ENCODE assay signal across 8 mouse cellular contexts in genomic region chr12:72843973-72844620, GRCm38 (mm10).
DNase-seq lines count a peak whose midpoint lies in the region; ATAC-seq lines count a peak whose summit lies in the region.

No protein-coding gene starts in this region.

- H3K4me2 ChIP-seq in forebrain, embryonic 12.5 days, result peak overlapping the region; percentile 39
- H3K4me2 ChIP-seq in limb, embryonic 11.5 days (ENCODE audit: low read depth, severe bottlenecking), result peak overlapping the region; percentile 33; the same call in 1 of the 2 replicates
- H3K4me2 ChIP-seq in midbrain, embryonic 11.5 days, result peak overlapping the region; percentile 8; the same call in 1 of the 2 replicates
- peak overlapping the region; percentile 41; the same call in 1 of the 2 replicates for H3K4me2 ChIP-seq in stomach, embryonic 15.5 days

- H3K4me3 ChIP-seq in forebrain, embryonic 12.5 days (replicated peaks), result peak overlapping the region; percentile 15; the same call in 1 of the 2 replicates
- no peak overlapping the region; the same call in 1 of the 2 replicates for H3K4me3 ChIP-seq in limb, embryonic 11.5 days (ENCODE audit: low read depth, low read length)
- H3K4me3 ChIP-seq in midbrain, embryonic 11.5 days (ENCODE audit: low read depth, low read length), result peak overlapping the region; percentile 1; the same call in 1 of the 2 replicates
- no peak overlapping the region; the same call in 1 of the 2 replicates for H3K4me3 ChIP-seq in stomach, embryonic 15.5 days (replicated peaks)

- no peak overlapping the region for H3K9ac ChIP-seq in forebrain, embryonic 12.5 days
- peak overlapping the region; percentile 56 for H3K9ac ChIP-seq in limb, embryonic 11.5 days (ENCODE audit: low read length)
- H3K9ac ChIP-seq in midbrain, embryonic 11.5 days (ENCODE audit: low read length), result no peak overlapping the region
- no peak overlapping the region for H3K9ac ChIP-seq in stomach, embryonic 15.5 days

- no peak overlapping the region for H3K27ac ChIP-seq in forebrain, embryonic 12.5 days
- peak overlapping the region; percentile 48; the same call in 1 of the 2 replicates for H3K27ac ChIP-seq in limb, embryonic 11.5 days (replicated peaks; ENCODE audit: low read depth, low read length)
- no peak overlapping the region for H3K27ac ChIP-seq in midbrain, embryonic 11.5 days (ENCODE audit: low read depth, low read length)
- H3K27ac ChIP-seq in stomach, embryonic 15.5 days, result 0 out of 2 replicates have a peak overlapping the region, but pooled peaks have one; percentile 31

- H3K9me3 ChIP-seq in forebrain, embryonic 12.5 days, result peaks cover 7% of the 10 kb centered on the region; the same call in 1 of the 2 replicates
- no peaks in the 10 kb centered on the region; the same call in 1 of the 2 replicates for H3K9me3 ChIP-seq in limb, embryonic 11.5 days (ENCODE audit: control insufficient read depth, low read length)
- H3K9me3 ChIP-seq in midbrain, embryonic 11.5 days (ENCODE audit: control insufficient read depth, low read length), result no peaks in the 10 kb centered on the region
- H3K9me3 ChIP-seq in stomach, embryonic 15.5 days, result no peaks in the 10 kb centered on the region

- WGBS in forebrain, embryonic 12.5 days, result 27% methylated on average over 12 of the region's 12 CpGs
- 18% methylated on average over 12 of the region's 12 CpGs for whole genome bisulfite sequencing in limb, embryonic 11.5 days
- WGBS in midbrain, embryonic 11.5 days, result 32% methylated on average over 12 of the region's 12 CpGs
- WGBS in stomach, embryonic 15.5 days, result 20% methylated on average over 12 of the region's 12 CpGs

- peaks cover 50% of the 10 kb centered on the region for H3K27me3 ChIP-seq in forebrain, embryonic 12.5 days
- peaks cover 3% of the 10 kb centered on the region for H3K27me3 ChIP-seq in limb, embryonic 11.5 days (ENCODE audit: control insufficient read depth, insufficient read depth, low read length)
- H3K27me3 ChIP-seq in midbrain, embryonic 11.5 days (ENCODE audit: control insufficient read depth, insufficient read depth, low read length), result peaks cover 42% of the 10 kb centered on the region
- H3K27me3 ChIP-seq in stomach, embryonic 15.5 days (replicated peaks), result 0 out of 2 replicates have a peak, but pooled peaks cover 4% of the 10 kb centered on the region

- H3K4me1 ChIP-seq in forebrain, embryonic 12.5 days, result no peaks in the 10 kb centered on the region; the same call in 1 of the 2 replicates
- H3K4me1 ChIP-seq in limb, embryonic 11.5 days (ENCODE audit: control insufficient read depth, insufficient read depth, low read length), result 0 out of 2 replicates have a peak, but pooled peaks cover 2% of the 10 kb centered on the region
- no peaks in the 10 kb centered on the region for H3K4me1 ChIP-seq in midbrain, embryonic 11.5 days (ENCODE audit: control insufficient read depth, insufficient read depth, low read length)
- no peaks in the 10 kb centered on the region for H3K4me1 ChIP-seq in stomach, embryonic 15.5 days

- no peaks in the 10 kb centered on the region for H3K36me3 ChIP-seq in forebrain, embryonic 12.5 days (replicated peaks)
- no peaks in the 10 kb centered on the region for H3K36me3 ChIP-seq in limb, embryonic 11.5 days (ENCODE audit: control insufficient read depth, insufficient read depth, low read length)
- H3K36me3 ChIP-seq in midbrain, embryonic 11.5 days (ENCODE audit: control insufficient read depth, insufficient read depth, low read length), result no peaks in the 10 kb centered on the region
- H3K36me3 ChIP-seq in stomach, embryonic 15.5 days, result no peaks in the 10 kb centered on the region

- DNase-seq in urinary bladder, postnatal 14 days (ENCODE audit: low spot score), result peak; percentile 20
- no peak for DNase-seq in urinary bladder, postnatal 10 days (ENCODE audit: low spot score)
- peak; percentile 71 for DNase-seq in heart, postnatal 4 days
- DNase-seq in limb, embryonic 11.5 days (ENCODE audit: low spot score), result peak; percentile 76
- no peak for DNase-seq in midbrain, embryonic 11.5 days (ENCODE audit: low spot score, missing footprints)
- DNase-seq in left cerebral cortex, adult 18-20 months (ENCODE audit: low spot score in 2 of 2), result no peak

- ATAC-seq in forebrain, embryonic 12.5 days (ENCODE audit: low FRiP score), result peak; percentile 63; the same call in 1 of the 2 replicates
- peak; percentile 86 for ATAC-seq in limb, embryonic 11.5 days (ENCODE audit: insufficient number of reproducible peaks, low FRiP score, low TSS enrichment, low read depth)
- peak; percentile 80 for ATAC-seq in midbrain, embryonic 11.5 days (ENCODE audit: low FRiP score)
- peak; percentile 72; the same call in 1 of the 2 replicates for ATAC-seq in stomach, embryonic 15.5 days (ENCODE audit: insufficient read depth, low FRiP score, low read depth)

Comparison
In these comparisons a context has a peak if more than half of its experiments do, and no peak if none do; other contexts are left out.
1. DNase-seq: peak in urinary bladder, postnatal 14 days (single experiment), heart, postnatal 4 days (single experiment) and limb, embryonic 11.5 days (single experiment); none in urinary bladder, postnatal 10 days (single experiment), midbrain, embryonic 11.5 days (single experiment) and left cerebral cortex, adult 18-20 months (0 of 2).
2. H3K27ac ChIP-seq: peak in limb, embryonic 11.5 days (single experiment) and stomach, embryonic 15.5 days (single experiment); none in forebrain, embryonic 12.5 days (single experiment) and midbrain, embryonic 11.5 days (single experiment).
3. H3K4me3 ChIP-seq: peak in forebrain, embryonic 12.5 days (single experiment) and midbrain, embryonic 11.5 days (single experiment); none in limb, embryonic 11.5 days (single experiment) and stomach, embryonic 15.5 days (single experiment).
4. Peak in every context shown above with its lines, with median percentiles within 50 percentile points of each other: ATAC-seq and H3K4me2 ChIP-seq.